Mouse (Mus musculus) stomach, embryonic 15.5 days (tissue): ENCODE data around the gene Pnrc2. TPM values are rescaled to one million over a fixed set of nuclear protein-coding genes. Genes with fewer than 3 reads are reported as not detected.

Experiments
- ATAC-seq: fragments of 200-750 bp; cut with Nextera tagmentation; 2 replicates; pipeline ENCODE4 v1.8.0; 2017; ENCODE audit warnings: low read depth, moderate number of reproducible peaks, moderate TSS enrichment; ENCODE audit not compliant: insufficient read depth, low FRiP score
- H3K27ac ChIP-seq: fragments of 300-500 bp; sonication (generic); 2 replicates; pipeline ENCODE4 v1.5.1; 2015; ENCODE audit warnings: mild to moderate bottlenecking, inconsistent platforms
- H3K27me3 ChIP-seq: fragments of 300-500 bp; sonication (generic); replicated peaks from 2 replicates; pipeline ENCODE4 v1.6.1; 2015; ENCODE audit warnings: inconsistent platforms
- H3K36me3 ChIP-seq: fragments of 300-500 bp; sonication (generic); 2 replicates; pipeline ENCODE4 v1.6.1; 2015; ENCODE audit warnings: inconsistent platforms
- H3K4me1 ChIP-seq: fragments of 300-500 bp; sonication (generic); 2 replicates; pipeline ENCODE4 v1.6.1; 2015; ENCODE audit warnings: inconsistent platforms
- H3K4me2 ChIP-seq: fragments of 300-500 bp; sonication (generic); 2 replicates; pipeline ENCODE4 v1.6.1; 2015; ENCODE audit warnings: mild to moderate bottlenecking, inconsistent platforms
- H3K4me3 ChIP-seq: fragments of 300-500 bp; sonication (generic); replicated peaks from 2 replicates; pipeline ENCODE4 v1.5.1; 2015; ENCODE audit warnings: inconsistent platforms
- H3K9ac ChIP-seq: fragments of 300-500 bp; sonication (generic); 2 replicates; pipeline ENCODE4 v1.6.1; 2015; ENCODE audit warnings: inconsistent platforms
- H3K9me3 ChIP-seq: fragments of 300-500 bp; sonication (generic); 2 replicates; pipeline ENCODE4 v1.6.1; 2016; ENCODE audit warnings: inconsistent platforms
- WGBS: fragments of 180-500 bp; shearing (Covaris S2); methylation state at CpG from one replicate; pipeline ENCODE4 v1.1.7; 2015; 5-methylcytosine and 5-hydroxymethylcytosine counted together
- polyA plus RNA-seq: library from polyadenylated mRNA; unstranded; fragments of >200 nt; fragmentation: Nextera tagmentation; extraction: Ambion mirVana; gene quantifications from 2 replicates; pipeline ENCODE4 v1.2.1, GENCODE M21; 2015

The Pnrc2 gene
- polyA plus RNA-seq, 1 experiment from 2014 or later = 178 TPM

DNA sequence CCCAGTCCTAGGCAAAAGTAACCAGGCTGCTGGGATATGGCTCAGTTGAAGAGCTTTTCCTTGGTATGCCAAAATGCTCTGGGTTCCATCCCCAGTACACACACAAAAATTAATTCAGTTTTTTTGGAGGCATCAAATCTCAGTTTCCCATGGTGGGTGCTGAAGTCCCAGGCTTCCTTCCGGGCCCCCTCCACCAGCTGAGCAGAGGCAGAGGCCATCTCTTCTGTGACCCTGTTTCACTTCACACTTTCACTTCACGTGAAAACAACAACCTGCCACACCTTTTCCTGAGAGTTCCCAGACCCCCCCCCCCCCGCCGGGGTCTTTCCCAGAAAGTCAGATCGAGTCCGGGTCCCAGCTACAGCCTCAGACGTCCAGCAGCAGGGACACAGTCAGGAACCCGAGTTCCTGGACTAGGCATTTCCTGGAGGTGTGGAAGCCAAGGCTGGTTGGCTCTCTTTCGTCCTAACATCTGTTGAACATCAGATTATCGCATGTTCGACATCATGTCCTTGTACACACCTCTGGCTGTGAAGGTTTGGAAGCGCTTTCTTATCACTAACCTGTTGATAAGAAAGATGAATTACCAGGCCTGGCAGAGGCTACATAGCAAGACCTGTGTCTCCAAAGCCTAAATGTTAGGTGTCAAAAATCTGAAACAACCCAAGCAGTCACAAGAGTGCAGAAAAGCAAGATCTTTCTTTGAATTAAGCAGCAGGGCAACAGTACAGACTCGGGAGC is 35.8 kb upstream of the Pnrc2 start:
- H3K9ac ChIP-seq = no peak overlapping the region
- no peak overlapping the region for H3K4me3 ChIP-seq
- no peak overlapping the region for H3K4me2 ChIP-seq
- 32% methylated on average over 13 of the region's 13 CpGs for WGBS
- no peaks in the 10 kb centered on the region for H3K27me3 ChIP-seq
- ATAC-seq = no peak
- H3K36me3 ChIP-seq = no peaks in the 10 kb centered on the region
- H3K9me3 ChIP-seq = no peaks in the 10 kb centered on the region
- no peaks in the 10 kb centered on the region for H3K4me1 ChIP-seq
- no peak overlapping the region for H3K27ac ChIP-seq

DNA sequence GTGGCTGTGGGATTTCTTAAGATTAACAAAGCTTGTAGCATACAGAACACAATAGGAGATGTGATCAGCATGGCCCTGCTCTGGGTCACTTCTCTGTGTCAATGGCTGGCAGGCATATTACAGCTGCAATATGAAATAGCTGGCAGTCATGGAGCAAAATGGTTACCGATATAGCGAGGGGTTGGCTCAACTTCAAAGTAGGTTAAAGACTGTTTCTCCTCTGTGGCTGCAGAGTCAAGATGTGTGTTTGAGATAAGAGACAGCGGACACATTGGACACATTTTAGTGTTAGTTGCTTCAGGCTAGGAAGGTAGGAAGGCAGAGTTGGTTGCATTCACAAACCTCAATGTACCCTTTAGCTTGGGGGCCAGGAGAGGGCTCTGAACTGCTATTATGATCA is 33.0 kb upstream of the Pnrc2 start:
- Histone ChIP-seq H3K9ac (no peak overlapping the region), H3K4me3 (no peak overlapping the region), H3K9me3 (no peaks in the 10 kb centered on the region), H3K36me3 (no peaks in the 10 kb centered on the region), H3K4me1 (no peaks in the 10 kb centered on the region), H3K27me3 (no peaks in the 10 kb centered on the region), H3K27ac (no peak overlapping the region), H3K4me2 (no peak overlapping the region)
- no peak for ATAC-seq
- 75% methylated on average over 3 of the region's 3 CpGs for WGBS

DNA sequence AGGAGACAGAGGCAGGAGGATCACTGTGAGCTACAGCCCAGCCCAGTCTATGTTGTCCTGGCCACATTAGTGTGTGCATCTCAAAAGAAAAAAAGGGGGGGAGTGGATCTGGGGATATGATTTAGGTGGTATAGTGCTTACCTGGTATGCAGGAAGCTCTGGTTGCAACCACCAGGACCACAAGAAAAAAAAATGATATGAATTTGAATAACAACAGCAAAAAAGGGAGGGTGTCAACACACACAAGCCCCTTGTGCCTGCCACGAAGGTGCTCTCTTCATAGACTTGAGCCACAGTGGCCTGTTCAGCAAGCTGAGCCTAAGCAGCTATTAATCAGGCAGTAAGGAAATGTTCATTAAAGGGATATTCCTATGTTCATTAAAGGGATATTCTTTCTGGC is 31.2 kb upstream of the Pnrc2 start:
- 50% methylated on average over 1 of the region's 1 CpGs for WGBS
- no peaks in the 10 kb centered on the region for H3K4me1 ChIP-seq

DNA sequence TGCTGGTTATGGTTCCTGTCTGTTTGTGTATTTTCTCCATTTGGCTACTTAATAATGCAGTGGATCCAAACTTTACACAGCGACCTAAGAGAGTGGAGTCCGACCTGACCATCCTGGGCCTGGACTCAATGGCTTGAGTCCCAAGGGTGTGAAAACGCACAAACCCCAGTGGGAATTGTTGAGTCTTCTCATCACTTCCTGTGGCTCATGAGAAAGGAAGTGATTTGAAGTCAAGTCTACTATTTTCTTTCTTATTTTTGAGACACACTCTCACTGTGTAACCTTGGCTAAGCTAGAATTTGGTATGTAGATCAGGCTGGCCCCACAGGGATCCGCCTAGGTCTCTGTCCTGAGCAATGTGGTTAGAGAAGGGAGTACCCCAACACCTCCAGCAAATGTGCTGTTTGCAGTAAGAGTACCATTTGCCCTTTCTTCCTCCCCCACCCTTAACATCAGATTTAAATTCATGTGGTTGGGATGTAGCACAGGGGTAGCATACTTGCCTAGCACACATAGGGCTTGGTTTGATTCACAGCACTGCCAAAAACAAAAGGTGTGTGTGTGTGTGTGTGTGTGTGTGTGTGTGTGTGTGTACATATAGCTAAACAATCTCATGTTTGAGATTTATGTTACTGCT is 29.1 kb upstream of the Pnrc2 start:
- 84% methylated on average over 4 of the region's 4 CpGs for WGBS
- no peak for ATAC-seq
- no peaks in the 10 kb centered on the region for H3K4me1 ChIP-seq
- H3K9ac ChIP-seq = no peak overlapping the region
- H3K27me3 ChIP-seq = no peaks in the 10 kb centered on the region
- H3K4me3 ChIP-seq = no peak overlapping the region
- no peak overlapping the region for H3K27ac ChIP-seq
- no peaks in the 10 kb centered on the region for H3K36me3 ChIP-seq
- H3K9me3 ChIP-seq = no peaks in the 10 kb centered on the region
- H3K4me2 ChIP-seq = no peak overlapping the region

More for the DNA sequence above, 31.2 kb upstream of the Pnrc2 start:
- H3K27me3 ChIP-seq = no peaks in the 10 kb centered on the region
- H3K4me3 ChIP-seq = no peak overlapping the region
- H3K36me3 ChIP-seq = no peaks in the 10 kb centered on the region
- H3K9me3 ChIP-seq = no peaks in the 10 kb centered on the region
- no peak for ATAC-seq
- no peak overlapping the region for H3K27ac ChIP-seq
- H3K4me2 ChIP-seq = no peak overlapping the region
- no peak overlapping the region for H3K9ac ChIP-seq

DNA sequence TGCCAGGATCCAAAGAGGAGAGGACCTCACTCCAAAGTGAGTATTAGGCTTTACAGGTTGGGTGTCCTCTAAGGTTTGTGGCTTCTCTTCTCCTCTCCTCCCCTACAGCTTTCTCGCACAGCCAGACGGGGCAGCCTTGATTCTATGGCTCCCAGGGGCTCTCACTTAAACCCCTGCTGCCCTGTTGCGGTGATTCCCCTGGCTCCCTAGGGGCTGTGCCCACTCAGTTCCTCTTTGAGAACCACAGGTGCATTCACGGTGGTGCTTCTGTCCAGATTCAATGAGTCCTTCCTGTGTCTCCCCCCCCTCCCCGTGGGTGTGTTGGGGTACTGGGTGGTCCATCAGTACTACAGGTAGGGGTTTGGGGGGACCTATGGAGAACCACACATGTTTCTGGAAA is 26.4 kb upstream of the Pnrc2 start:
- H3K9me3 ChIP-seq = no peaks in the 10 kb centered on the region
- H3K36me3 ChIP-seq = no peaks in the 10 kb centered on the region
- H3K4me2 ChIP-seq = no peak overlapping the region
- ATAC-seq = no peak
- H3K27ac ChIP-seq = no peak overlapping the region
- no peaks in the 10 kb centered on the region for H3K4me1 ChIP-seq
- 77% methylated on average over 5 of the region's 5 CpGs for WGBS
- H3K4me3 ChIP-seq = no peak overlapping the region
- H3K9ac ChIP-seq = no peak overlapping the region
- no peaks in the 10 kb centered on the region for H3K27me3 ChIP-seq

DNA sequence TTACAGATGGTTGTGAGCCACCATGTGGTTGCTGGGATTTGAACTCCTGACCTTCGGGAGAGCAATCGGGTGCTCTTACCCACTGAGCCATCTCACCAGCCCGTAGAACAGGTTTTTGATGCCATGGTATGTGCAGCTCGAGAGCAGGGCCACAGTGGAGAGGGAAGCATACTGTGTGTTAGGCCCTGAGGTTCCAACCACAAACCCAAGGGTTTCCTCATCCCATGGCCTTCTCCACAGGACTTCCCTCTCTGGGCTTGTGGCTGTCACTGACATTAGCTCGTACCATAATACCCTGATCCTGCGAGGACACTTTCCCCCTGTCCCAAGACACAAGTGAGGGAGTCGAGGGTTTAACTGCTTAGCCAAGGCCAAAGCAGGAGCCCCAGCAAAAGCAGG is 25.4 kb upstream of the Pnrc2 start:
- Histone ChIP-seq H3K4me3 (no peak overlapping the region), H3K9ac (no peak overlapping the region), H3K9me3 (no peaks in the 10 kb centered on the region), H3K27me3 (no peaks in the 10 kb centered on the region), H3K36me3 (no peaks in the 10 kb centered on the region), H3K4me1 (no peaks in the 10 kb centered on the region), H3K4me2 (no peak overlapping the region), H3K27ac (no peak overlapping the region)
- WGBS = 77% methylated on average over 7 of the region's 7 CpGs
- ATAC-seq = no peak

DNA sequence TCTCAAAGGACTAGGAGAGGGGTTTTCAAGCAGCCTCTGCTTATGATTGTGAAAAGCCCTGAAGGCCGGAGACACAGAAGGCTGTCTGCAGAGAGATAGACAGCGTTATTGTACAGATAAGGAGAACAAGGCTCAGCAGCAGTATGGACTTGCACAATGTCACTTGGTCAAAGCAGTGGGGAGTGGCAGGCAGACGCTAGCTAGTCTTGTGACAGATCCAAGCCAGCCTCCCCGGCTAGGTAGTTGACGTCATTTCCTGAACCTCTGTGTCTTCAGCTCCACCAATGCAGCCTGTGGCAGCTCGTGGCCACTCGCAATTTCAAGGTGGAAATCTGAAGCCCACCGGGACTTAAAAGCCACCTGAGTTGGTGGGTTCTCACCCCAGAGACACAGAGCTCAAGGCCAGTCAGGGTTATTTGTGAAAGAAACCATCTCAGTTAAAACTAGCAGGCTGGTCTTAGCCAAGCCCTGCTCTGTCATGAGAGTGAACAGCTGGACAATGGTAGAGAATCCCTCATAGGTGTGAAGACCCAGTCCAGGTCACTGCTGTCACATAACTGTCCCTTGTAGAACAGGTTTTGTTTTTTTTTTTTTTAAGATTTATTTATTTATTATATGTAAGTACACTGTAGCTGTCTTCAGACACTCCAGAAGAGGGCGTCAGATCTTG is 24.9 kb upstream of the Pnrc2 start:
- H3K36me3 ChIP-seq = no peaks in the 10 kb centered on the region
- no peak overlapping the region for H3K4me3 ChIP-seq
- H3K9ac ChIP-seq = no peak overlapping the region
- H3K4me2 ChIP-seq = no peak overlapping the region
- 60% methylated on average over 9 of the region's 9 CpGs for WGBS
- H3K27me3 ChIP-seq = no peaks in the 10 kb centered on the region
- no peaks in the 10 kb centered on the region for H3K4me1 ChIP-seq
- no peaks in the 10 kb centered on the region for H3K9me3 ChIP-seq
- ATAC-seq = peak; percentile 70
- H3K27ac ChIP-seq = no peak overlapping the region

DNA sequence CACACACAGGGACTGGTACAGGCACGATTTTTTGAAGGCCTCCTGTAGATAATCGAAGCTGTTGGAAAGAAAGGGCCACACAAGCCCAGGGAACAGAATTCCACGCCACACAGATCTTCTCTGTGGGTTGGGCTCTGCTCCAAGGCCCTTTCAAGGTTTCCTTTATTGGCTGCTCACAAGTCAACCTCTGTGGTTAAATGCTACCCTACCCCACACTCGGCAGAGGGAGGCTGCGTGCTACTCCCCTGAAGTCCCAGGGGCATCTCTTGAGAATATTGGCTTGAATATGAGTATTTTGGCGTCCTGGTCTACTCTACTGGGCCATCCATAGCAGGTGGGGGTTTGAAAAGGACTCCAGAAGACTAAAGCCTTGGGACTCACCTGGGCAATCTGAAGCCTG is 22.5 kb upstream of the Pnrc2 start:
- WGBS = 69% methylated on average over 6 of the region's 6 CpGs
- H3K27ac ChIP-seq = no peak overlapping the region
- H3K9ac ChIP-seq = no peak overlapping the region
- H3K27me3 ChIP-seq = no peaks in the 10 kb centered on the region
- ATAC-seq = no peak
- H3K36me3 ChIP-seq = no peaks in the 10 kb centered on the region
- no peaks in the 10 kb centered on the region for H3K9me3 ChIP-seq
- no peak overlapping the region for H3K4me3 ChIP-seq
- no peaks in the 10 kb centered on the region for H3K4me1 ChIP-seq
- H3K4me2 ChIP-seq = no peak overlapping the region

DNA sequence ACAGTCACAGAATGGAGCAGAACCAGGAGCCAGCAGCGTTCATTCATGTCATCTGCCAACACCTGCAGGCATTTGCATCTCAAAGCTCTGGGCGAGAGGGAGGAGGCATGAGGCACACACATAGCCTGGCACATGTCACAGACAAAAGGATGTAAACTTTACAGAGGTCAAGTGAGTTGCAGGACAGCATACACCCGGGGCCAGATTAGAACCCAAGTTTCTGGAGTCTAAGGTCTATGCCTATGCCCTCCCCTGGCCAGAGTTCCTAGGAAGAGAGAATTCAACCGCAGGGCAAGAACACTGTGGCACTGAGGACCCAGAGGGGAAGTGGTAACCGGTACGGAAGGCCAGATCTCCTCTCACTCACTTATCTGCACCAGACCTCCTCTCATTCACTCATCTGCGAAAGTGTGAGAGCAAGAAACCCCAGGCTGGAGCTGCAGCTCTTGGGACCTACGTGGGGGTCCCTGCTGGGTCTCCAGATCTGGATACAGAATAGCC is 21.5 kb upstream of the Pnrc2 start, which contains the start of gene Cnr2:
Cnr2 (plus strand) TSS at position 324 of the 501 bp plus-strand sequence.
- no peak for ATAC-seq
- no peaks in the 10 kb centered on the region for H3K9me3 ChIP-seq
- H3K27me3 ChIP-seq = no peaks in the 10 kb centered on the region
- 54% methylated on average over 8 of the region's 8 CpGs for WGBS
- H3K27ac ChIP-seq = no peak within 1 kb of the TSS
- no peaks in the 10 kb centered on the region for H3K36me3 ChIP-seq
- H3K9ac ChIP-seq = no peak within 1 kb of the TSS
- no peaks in the 10 kb centered on the region for H3K4me1 ChIP-seq
- H3K4me3 ChIP-seq = no peak within 1 kb of the TSS
- no peak within 1 kb of the TSS for H3K4me2 ChIP-seq

DNA sequence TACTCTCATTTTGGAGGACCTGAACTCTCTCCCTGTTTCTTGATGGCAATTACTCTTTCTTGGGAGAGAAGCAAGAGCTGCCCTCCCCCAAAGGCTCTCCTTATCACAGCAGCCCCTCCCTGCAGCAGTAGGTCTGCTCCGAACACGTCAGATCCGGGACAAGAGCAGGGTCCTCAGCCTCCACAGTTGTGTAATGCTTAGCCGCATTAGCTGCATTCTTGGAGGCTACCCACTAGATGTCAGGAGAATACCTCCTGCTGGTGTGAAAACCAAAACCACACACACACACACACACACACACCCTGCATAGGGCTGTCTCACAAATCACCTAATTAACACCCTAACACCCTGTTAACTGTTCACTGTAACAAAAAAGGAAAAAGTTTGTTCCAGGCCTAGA is 19.2 kb upstream of the Pnrc2 start:
- 35% methylated on average over 4 of the region's 4 CpGs for WGBS
- no peak overlapping the region for H3K9ac ChIP-seq
- no peaks in the 10 kb centered on the region for H3K9me3 ChIP-seq
- H3K4me2 ChIP-seq = no peak overlapping the region
- no peaks in the 10 kb centered on the region for H3K36me3 ChIP-seq
- no peak overlapping the region for H3K27ac ChIP-seq
- no peaks in the 10 kb centered on the region for H3K4me1 ChIP-seq
- no peaks in the 10 kb centered on the region for H3K27me3 ChIP-seq
- no peak overlapping the region for H3K4me3 ChIP-seq
- ATAC-seq = no peak

DNA sequence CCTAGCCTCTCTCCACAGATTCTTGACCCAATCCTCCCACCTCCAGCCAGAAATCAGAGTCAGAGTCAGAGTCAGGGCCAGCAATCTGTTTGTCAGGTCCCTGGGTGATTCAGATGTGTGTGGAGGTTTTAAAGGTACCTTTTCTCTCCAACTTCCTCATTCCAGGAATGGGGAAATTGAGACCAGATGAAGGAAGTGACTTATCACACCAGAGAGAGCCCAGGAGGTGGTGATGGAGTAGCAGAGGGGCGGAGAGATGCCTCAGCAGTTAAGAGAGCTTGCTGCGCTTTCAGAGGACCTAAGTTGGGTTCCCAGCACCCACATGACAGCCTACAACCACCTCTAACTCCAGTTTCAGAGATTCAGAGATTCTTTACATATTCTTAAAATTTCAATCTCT is 17.9 kb upstream of the Pnrc2 start:
- Histone ChIP-seq H3K9me3 (no peaks in the 10 kb centered on the region), H3K4me3 (no peak overlapping the region), H3K4me1 (no peaks in the 10 kb centered on the region), H3K36me3 (no peaks in the 10 kb centered on the region), H3K4me2 (no peak overlapping the region), H3K27me3 (no peaks in the 10 kb centered on the region), H3K9ac (no peak overlapping the region), H3K27ac (no peak overlapping the region)
- ATAC-seq = no peak
- WGBS = 75% methylated on average over 2 of the region's 2 CpGs

DNA sequence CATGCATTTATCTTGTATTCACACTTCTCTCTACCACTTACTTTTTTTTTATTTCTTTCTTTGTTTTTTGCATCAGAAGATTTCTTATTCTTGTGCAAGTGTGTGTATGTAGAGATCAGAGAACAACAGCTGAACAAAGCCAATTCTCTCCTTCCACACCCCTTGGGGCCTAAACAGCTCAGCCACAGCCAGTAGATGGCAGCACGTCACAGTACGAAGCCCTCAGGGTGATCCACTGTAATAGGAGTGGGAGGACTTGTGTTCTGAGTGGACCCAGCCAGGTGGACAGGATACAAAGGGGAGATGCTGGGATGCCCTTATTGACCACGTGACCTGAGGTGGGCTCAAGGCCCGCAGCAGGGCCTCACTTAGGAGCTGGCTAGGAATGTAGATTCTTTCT is 16.2 kb upstream of the Pnrc2 start:
- Histone ChIP-seq H3K9me3 (no peaks in the 10 kb centered on the region), H3K4me3 (no peak overlapping the region), H3K4me1 (no peaks in the 10 kb centered on the region), H3K27ac (no peak overlapping the region), H3K27me3 (no peaks in the 10 kb centered on the region), H3K4me2 (no peak overlapping the region), H3K36me3 (no peaks in the 10 kb centered on the region), H3K9ac (no peak overlapping the region)
- peak; percentile 82; the same call in 1 of the 2 replicates for ATAC-seq
- 6% methylated on average over 4 of the region's 4 CpGs for WGBS
